Mouse (Mus musculus): ENCODE data around the gene Vps39. TPM values are rescaled to one million over a fixed set of nuclear protein-coding genes. Genes with fewer than 3 reads are reported as not detected.

Gene Vps39
- polyA plus RNA-seq, 2 experiments: 26.1 to 48.1 TPM

GRCm38 (mm10) chr2:120301076-120301475 is 51.9 kb downstream of the Vps39 start:
- H3K36me3 ChIP-seq (ENCODE audit: control insufficient read depth, insufficient read depth, low read length): no peaks in the 10 kb centered on the region
- TF ChIP-seq POLR2A (IDR thresholded peaks at IDR 0.05; ENCODE audit: borderline replicate concordance, extremely low read depth, insufficient read depth, insufficient read length): no peak
- 90% methylated on average over 6 of the region's 6 CpGs for WGBS

GRCm38 (mm10) chr2:120299866-120300265 is 53.1 kb downstream of the Vps39 start:
- H3K4me2 ChIP-seq (replicated peaks; ENCODE audit: low read depth, low read length, severe bottlenecking): no peak overlapping the region
- 75% methylated on average over 4 of the region's 4 CpGs for WGBS
- H3K4me1 ChIP-seq (ENCODE audit: control insufficient read depth, insufficient read depth, low read length): 0 out of 2 replicates have a peak, but pooled peaks cover 2% of the 10 kb centered on the region
- no peak overlapping the region for H3K27ac ChIP-seq (replicated peaks; ENCODE audit: low read depth, low read length)
- no peaks in the 10 kb centered on the region for H3K27me3 ChIP-seq (ENCODE audit: control insufficient read depth, insufficient read depth, low read length)
- H3K36me3 ChIP-seq (ENCODE audit: control insufficient read depth, insufficient read depth, low read length): no peaks in the 10 kb centered on the region
- H3K9me3 ChIP-seq (ENCODE audit: control insufficient read depth, low read length): no peaks in the 10 kb centered on the region
- no peak overlapping the region for H3K4me3 ChIP-seq (replicated peaks; ENCODE audit: low read length)
- TF ChIP-seq POLR2A (IDR thresholded peaks at IDR 0.05; ENCODE audit: borderline replicate concordance, extremely low read depth, insufficient read depth, insufficient read length): no peak
- no peak overlapping the region for H3K9ac ChIP-seq (ENCODE audit: low read depth, low read length, severe bottlenecking)
- DNase-seq (ENCODE audit: low spot score) (no peak), ATAC-seq (ENCODE audit: low FRiP score, low read depth) (no peak)

More at GRCm38 (mm10) chr2:120301076-120301475, 51.9 kb downstream of the Vps39 start:
- no peak overlapping the region for H3K27ac ChIP-seq (replicated peaks; ENCODE audit: low read depth, low read length)
- no peak overlapping the region for H3K9ac ChIP-seq (ENCODE audit: low read depth, low read length, severe bottlenecking)
- ATAC-seq (ENCODE audit: low FRiP score, low read depth): no peak
- H3K4me3 ChIP-seq (replicated peaks; ENCODE audit: low read length): no peak overlapping the region
- H3K27me3 ChIP-seq (ENCODE audit: control insufficient read depth, insufficient read depth, low read length): no peaks in the 10 kb centered on the region
- 0 out of 2 replicates have a peak, but pooled peaks cover 2% of the 10 kb centered on the region for H3K4me1 ChIP-seq (ENCODE audit: control insufficient read depth, insufficient read depth, low read length)
- no peak overlapping the region for H3K4me2 ChIP-seq (replicated peaks; ENCODE audit: low read depth, low read length, severe bottlenecking)
- DNase-seq (ENCODE audit: low spot score): no peak
- H3K9me3 ChIP-seq (ENCODE audit: control insufficient read depth, low read length): no peaks in the 10 kb centered on the region

- no peak for TF ChIP-seq POLR2A (IDR thresholded peaks at IDR 0.05; ENCODE audit: borderline replicate concordance, extremely low read depth, insufficient read depth, insufficient read length)
- no peaks in the 10 kb centered on the region for H3K9me3 ChIP-seq (ENCODE audit: control insufficient read depth, low read length)
- H3K4me1 ChIP-seq (ENCODE audit: control insufficient read depth, insufficient read depth, low read length): no peaks in the 10 kb centered on the region
- H3K27ac ChIP-seq (replicated peaks; ENCODE audit: low read depth, low read length): no peak overlapping the region
- ATAC-seq (ENCODE audit: low FRiP score, low read depth) (no peak), DNase-seq (ENCODE audit: low spot score) (no peak)
- 16% methylated on average over 2 of the region's 2 CpGs for WGBS
- no peaks in the 10 kb centered on the region for H3K27me3 ChIP-seq (ENCODE audit: control insufficient read depth, insufficient read depth, low read length)
- H3K9ac ChIP-seq (ENCODE audit: low read depth, low read length, severe bottlenecking): no peak overlapping the region
- H3K36me3 ChIP-seq (ENCODE audit: control insufficient read depth, insufficient read depth, low read length): no peaks in the 10 kb centered on the region
- no peak overlapping the region for H3K4me2 ChIP-seq (replicated peaks; ENCODE audit: low read depth, low read length, severe bottlenecking)
- H3K4me3 ChIP-seq (replicated peaks; ENCODE audit: low read length): no peak overlapping the region
These were observed 56.8 kb downstream of the Vps39 start for GRCm38 (mm10) chr2:120296160-120296559.

DNA sequence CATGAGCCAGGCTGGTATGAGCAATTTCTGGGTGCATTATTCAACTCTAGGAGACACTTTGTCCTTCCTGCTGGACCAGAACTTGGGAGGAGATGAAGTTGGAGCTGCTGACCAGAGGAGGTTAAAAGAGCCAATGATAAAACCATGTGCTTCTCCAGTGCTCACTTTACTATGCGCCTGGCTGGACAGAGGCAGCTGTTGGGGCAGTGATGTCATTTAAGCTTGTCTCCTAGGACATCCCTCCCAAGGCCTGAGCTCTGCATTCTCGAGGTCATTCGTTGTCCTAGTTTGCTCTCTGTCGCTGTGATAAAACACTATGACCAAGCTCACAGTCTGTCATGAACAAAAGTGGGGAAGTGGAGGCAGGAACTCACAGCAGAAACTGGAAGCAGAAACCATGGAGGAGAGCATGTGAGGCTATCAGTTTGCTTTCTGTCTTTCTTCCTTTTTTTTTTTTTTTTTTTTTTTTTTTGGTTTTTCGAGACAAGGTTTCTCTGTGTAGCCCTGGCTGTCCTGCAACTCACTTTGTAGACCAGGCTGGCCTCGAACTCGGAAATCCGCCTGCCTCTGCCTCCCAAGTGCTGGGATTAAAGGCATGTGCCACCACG is 61.4 kb downstream of the Vps39 start:
- H3K9ac ChIP-seq (ENCODE audit: low read depth, low read length, severe bottlenecking): no peak overlapping the region
- H3K4me1 ChIP-seq (ENCODE audit: control insufficient read depth, insufficient read depth, low read length): no peaks in the 10 kb centered on the region
- no peaks in the 10 kb centered on the region for H3K9me3 ChIP-seq (ENCODE audit: control insufficient read depth, low read length)
- DNase-seq (ENCODE audit: low spot score) (no peak), ATAC-seq (ENCODE audit: low FRiP score, low read depth) (no peak)
- no peak for TF ChIP-seq POLR2A (IDR thresholded peaks at IDR 0.05; ENCODE audit: borderline replicate concordance, extremely low read depth, insufficient read depth, insufficient read length)
- H3K4me3 ChIP-seq (replicated peaks; ENCODE audit: low read length): no peak overlapping the region
- H3K4me2 ChIP-seq (replicated peaks; ENCODE audit: low read depth, low read length, severe bottlenecking): no peak overlapping the region
- H3K36me3 ChIP-seq (ENCODE audit: control insufficient read depth, insufficient read depth, low read length): no peaks in the 10 kb centered on the region
- 85% methylated on average over 8 of the region's 9 CpGs for WGBS
- no peaks in the 10 kb centered on the region for H3K27me3 ChIP-seq (ENCODE audit: control insufficient read depth, insufficient read depth, low read length)
- H3K27ac ChIP-seq (replicated peaks; ENCODE audit: low read depth, low read length): no peak overlapping the region

DNA sequence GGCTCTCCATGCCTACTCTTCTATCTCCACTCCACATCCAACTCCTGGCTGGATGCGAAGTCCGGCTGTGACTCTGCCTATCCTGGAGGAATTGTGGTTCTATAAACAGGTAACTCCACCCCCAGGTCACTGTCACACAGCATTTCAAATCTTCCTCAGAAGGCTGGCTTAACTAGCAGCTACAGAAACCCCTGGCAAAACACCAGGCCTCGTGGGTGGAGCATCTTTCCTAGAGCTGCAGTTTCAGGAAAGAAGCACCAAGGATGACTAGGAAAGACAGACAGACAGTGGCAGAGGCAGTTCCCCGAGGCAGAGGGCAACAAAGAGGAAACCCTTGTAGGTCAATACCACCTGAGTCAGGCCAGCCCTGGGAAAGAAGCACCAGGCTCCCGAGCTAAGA is 63.9 kb downstream of the Vps39 start, which contains the start of gene Pla2g4d:
TSS of gene Pla2g4d (minus strand) at position 203 of the 400 bp plus-strand sequence.
- Histone ChIP-seq H3K4me3 (replicated peaks; ENCODE audit: low read length) (no peak within 1 kb of the TSS), H3K4me2 (replicated peaks; ENCODE audit: low read depth, low read length, severe bottlenecking) (no peak within 1 kb of the TSS), H3K36me3 (ENCODE audit: control insufficient read depth, insufficient read depth, low read length) (no peaks in the 10 kb centered on the region), H3K9ac (ENCODE audit: low read depth, low read length, severe bottlenecking) (no peak within 1 kb of the TSS), H3K9me3 (ENCODE audit: control insufficient read depth, low read length) (no peaks in the 10 kb centered on the region), H3K27me3 (ENCODE audit: control insufficient read depth, insufficient read depth, low read length) (no peaks in the 10 kb centered on the region), H3K4me1 (ENCODE audit: control insufficient read depth, insufficient read depth, low read length) (no peaks in the 10 kb centered on the region), H3K27ac (replicated peaks; ENCODE audit: low read depth, low read length) (no peak within 1 kb of the TSS)
- WGBS: 61% methylated on average over 5 of the region's 5 CpGs
- ATAC-seq (ENCODE audit: low FRiP score, low read depth) (no peak), DNase-seq (ENCODE audit: low spot score) (no peak)
- TF ChIP-seq POLR2A (IDR thresholded peaks at IDR 0.05; ENCODE audit: borderline replicate concordance, extremely low read depth, insufficient read depth, insufficient read length): no peak
